ENCODE assay signal across 22 mouse cellular contexts in the genomic region with DNA sequence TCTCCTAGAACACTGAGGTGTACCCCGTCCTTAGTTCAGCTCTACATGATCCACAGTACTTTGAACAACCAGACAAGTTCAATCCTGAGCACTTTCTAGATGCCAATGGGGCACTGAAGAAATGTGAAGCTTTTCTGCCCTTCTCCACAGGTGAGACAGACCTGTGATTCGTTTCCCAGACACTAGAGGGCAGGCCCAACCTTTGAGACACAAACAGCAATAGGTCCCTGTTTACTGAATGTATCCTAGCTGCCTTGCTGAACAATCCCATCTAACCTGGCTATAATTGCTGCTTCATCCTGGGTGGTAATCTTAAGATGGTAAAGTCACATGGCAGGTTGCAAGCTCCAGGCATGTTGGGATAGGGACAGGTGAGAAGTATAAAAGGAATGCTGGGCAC. TPM values are rescaled to one million over a fixed set of nuclear protein-coding genes. Genes with fewer than 3 reads are reported as not detected.
A peak's percentile ranks its signal among the peaks of the same experiment; 100 is the strongest.
DNase-seq lines count a peak whose midpoint lies in the region; ATAC-seq and TF ChIP-seq lines count a peak whose summit lies in the region.
"Had no signal": no experiment of that assay in that cellular context is flagged by ENCODE, and none has a peak within 500 bp of the region (broad histone marks: within the 10 kb centered on the region; RNA-seq: fewer than 3 reads in every experiment).

No protein-coding gene starts in this region.

- dilution Hi-C loops in CH12.LX (cut with MboI; ENCODE audit: extremely low pct_ligation_motif_present, extremely low pct_unique_long_range_greater_than_20kb, low sequenced_read_pairs), result no loop called here

- in situ Hi-C loops in CH12.LX (cut with MboI; ENCODE audit: low pct_ligation_motif_present, low pct_unique_long_range_greater_than_20kb, low sequenced_read_pairs), result no loop called here
- in situ Hi-C loops in ES-E14 (cut with MboI; ENCODE audit: low sequenced_read_pairs in 2 of 2, unreplicated experiment in 2 of 2), result no loop called here

- 26% methylated on average over 2 of the region's 2 CpGs for WGBS in liver, adult 2 months
- 25% methylated on average over 2 of the region's 2 CpGs for WGBS in liver, embryonic 11.5 days

- no peak overlapping the region for H3K4me3 ChIP-seq in liver, adult 2 months (ENCODE audit: insufficient read depth, low read depth, low read length)
- no peak overlapping the region for H3K4me3 ChIP-seq in liver, embryonic 11.5 days (ENCODE audit: low read depth, low read length)
- H3K4me3 ChIP-seq in CH12.LX (replicated peaks in 1 of 3; ENCODE audit: low read depth in 2 of 3, low read length in 2 of 3, poor library complexity in 1 of 3) (no peak overlapping the region), ES-E14 (ENCODE audit: insufficient read depth in 1 of 2, low read depth in 1 of 2, low read length in 2 of 2, poor library complexity in 1 of 2, severe bottlenecking in 1 of 2) (no peak overlapping the region)
- H3K4me3 ChIP-seq: forebrain, embryonic 13.5 days; midbrain, embryonic 15.5 days had no signal

- ATAC-seq in liver, embryonic 11.5 days (replicated peaks; ENCODE audit: low FRiP score), result no peak
- ATAC-seq: forebrain, embryonic 13.5 days; midbrain, embryonic 15.5 days had no signal

- DNase-seq in liver, adult 2 months (ENCODE audit: extremely low read depth, low read depth, low spot score), result peak; percentile 34
- DNase-seq in liver, embryonic 11.5 days (ENCODE audit: low spot score), result no peak
- DNase-seq in CH12.LX (ENCODE audit: extremely low read depth), result peak; percentile 4
- DNase-seq in ES-E14 (ENCODE audit: low read depth, low spot score), result no peak
- DNase-seq in brain, adult 2 months (ENCODE audit: low read depth, low spot score), result peak; percentile 0
- DNase-seq in retina, embryonic 14.5 days (ENCODE audit: low spot score), result no peak
- DNase-seq in layer of hippocampus, adult 9-11 months, result no peak
- DNase-seq in right cerebral cortex, adult 2 months (ENCODE audit: low spot score in 2 of 2), result no peak
- DNase-seq: cerebellum, adult 8-10 months; layer of hippocampus, postnatal 36 days; right cerebral cortex, postnatal 4 days; thymus, adult 18-20 months had no signal

- H3K4me2 ChIP-seq in liver, embryonic 11.5 days, result no peak overlapping the region
- H3K4me2 ChIP-seq in CH12.LX (ENCODE audit: insufficient read depth, low read depth, poor library complexity, severe bottlenecking), result no peak overlapping the region
- H3K4me2 ChIP-seq: forebrain, embryonic 13.5 days; midbrain, embryonic 15.5 days had no signal

- TF ChIP-seq RAD21 in CH12.LX (IDR thresholded peaks at IDR 0.05; ENCODE audit: low read depth, low read length), result peak; percentile 53

- H3K36me3 ChIP-seq in liver, adult 2 months (ENCODE audit: control insufficient read depth, insufficient read depth, low read length), result no peaks in the 10 kb centered on the region
- no peaks in the 10 kb centered on the region for H3K36me3 ChIP-seq in liver, embryonic 11.5 days (ENCODE audit: control insufficient read depth, insufficient read depth, low read length)
- no peaks in the 10 kb centered on the region for H3K36me3 ChIP-seq in CH12.LX (replicated peaks in 1 of 2; ENCODE audit: control insufficient read depth in 1 of 2, insufficient read depth in 1 of 2, low read length in 1 of 2)
- no peaks in the 10 kb centered on the region for H3K36me3 ChIP-seq in ES-E14 (ENCODE audit: control insufficient read depth, insufficient read depth, low read length, poor library complexity, severe bottlenecking)
- H3K36me3 ChIP-seq: midbrain, embryonic 15.5 days had no signal

- no peak for TF ChIP-seq EP300 in CH12.LX (IDR thresholded peaks at IDR 0.05; ENCODE audit: low read length)

- no peak overlapping the region for H3K9ac ChIP-seq in liver, adult 2 months (ENCODE audit: low read depth, low read length)
- no peak overlapping the region for H3K9ac ChIP-seq in liver, embryonic 11.5 days (ENCODE audit: low read depth, low read length)
- H3K9ac ChIP-seq in CH12.LX (ENCODE audit: insufficient read depth, low read depth) (no peak overlapping the region), ES-E14 (ENCODE audit: insufficient read depth, low read depth, low read length, poor library complexity, severe bottlenecking) (no peak overlapping the region)
- H3K9ac ChIP-seq: forebrain, embryonic 13.5 days; midbrain, embryonic 15.5 days had no signal

- no peaks in the 10 kb centered on the region for H3K4me1 ChIP-seq in liver, adult 2 months (ENCODE audit: control insufficient read depth, insufficient read depth, low read length)
- H3K4me1 ChIP-seq in liver, embryonic 11.5 days (replicated peaks; ENCODE audit: control insufficient read depth, insufficient read depth, low read length), result no peaks in the 10 kb centered on the region
- no peaks in the 10 kb centered on the region for H3K4me1 ChIP-seq in CH12.LX (ENCODE audit: control insufficient read depth in 1 of 2, insufficient read depth in 2 of 2)
- no peaks in the 10 kb centered on the region for H3K4me1 ChIP-seq in ES-E14 (ENCODE audit: control insufficient read depth in 2 of 2, insufficient read depth in 2 of 2, low read length in 2 of 2, poor library complexity in 1 of 2)
- H3K4me1 ChIP-seq: forebrain, embryonic 13.5 days; midbrain, embryonic 15.5 days had no signal

- H3K79me2 ChIP-seq in liver, adult 2 months (ENCODE audit: control insufficient read depth, insufficient read depth, low read length), result no peaks in the 10 kb centered on the region
- no peaks in the 10 kb centered on the region for H3K79me2 ChIP-seq in CH12.LX (replicated peaks; ENCODE audit: control insufficient read depth, extremely low read depth, insufficient read depth, poor library complexity, severe bottlenecking)

- TF ChIP-seq CTCF in liver, adult 2 months (IDR thresholded peaks at IDR 0.05; ENCODE audit: low read depth, low read length), result peak; percentile 39; the same call in 1 of the 2 replicates
- TF ChIP-seq CTCF in CH12.LX (conservative IDR thresholded peaks at IDR 0.05 in 1 of 2, IDR thresholded peaks at IDR 0.05 in 1 of 2; ENCODE audit: low read depth in 2 of 2, low read length in 2 of 2), result peak; percentile 35 to 63

- no peak for TF ChIP-seq POLR2A in liver, adult 2 months (IDR thresholded peaks at IDR 0.05; ENCODE audit: extremely low read depth, insufficient read depth, low read length)
- TF ChIP-seq POLR2A in CH12.LX (IDR thresholded peaks at IDR 0.05; ENCODE audit: low read depth, low read length), result no peak

- peaks cover 8% of the 10 kb centered on the region; the same call in 1 of the 2 replicates for H3K27me3 ChIP-seq in liver, adult 2 months (ENCODE audit: control insufficient read depth, insufficient read depth, low read length)
- no peaks in the 10 kb centered on the region for H3K27me3 ChIP-seq in liver, embryonic 11.5 days (replicated peaks; ENCODE audit: control insufficient read depth, insufficient read depth, low read length)
- peaks cover 13% of the 10 kb centered on the region for H3K27me3 ChIP-seq in CH12.LX (replicated peaks)
- H3K27me3 ChIP-seq: forebrain, embryonic 13.5 days; midbrain, embryonic 15.5 days had no signal

- no peak overlapping the region for H3K27ac ChIP-seq in liver, adult 2 months (replicated peaks; ENCODE audit: insufficient read depth, low read depth, low read length)
- no peak overlapping the region for H3K27ac ChIP-seq in liver, embryonic 11.5 days (ENCODE audit: low read depth, low read length)
- H3K27ac ChIP-seq in CH12.LX (ENCODE audit: insufficient read depth, low read depth) (no peak overlapping the region), ES-E14 (ENCODE audit: insufficient read depth, low read depth, low read length, poor library complexity, severe bottlenecking) (no peak overlapping the region)
- H3K27ac ChIP-seq: forebrain, embryonic 13.5 days; midbrain, embryonic 15.5 days had no signal

- peaks cover 3% of the 10 kb centered on the region; the same call in 1 of the 2 replicates for H3K9me3 ChIP-seq in liver, embryonic 11.5 days (ENCODE audit: control insufficient read depth, low read length)
- H3K9me3 ChIP-seq in CH12.LX (replicated peaks; ENCODE audit: low read length) (no peaks in the 10 kb centered on the region), ES-E14 (ENCODE audit: control insufficient read depth, insufficient read depth, low read depth, low read length) (no peaks in the 10 kb centered on the region)

TF ChIP-seq in CH12.LX, 34 proteins besides CTCF, POLR2A, EP300 and RAD21:
- TF ChIP-seq MAX (IDR thresholded peaks at IDR 0.05; ENCODE audit: low read length), result no peak
- TF ChIP-seq SMC3 (IDR thresholded peaks at IDR 0.05; ENCODE audit: low read depth, low read length), result peak; percentile 47

TF ChIP-seq in ES-E14, 5 proteins besides CTCF, POLR2A, EP300 and RAD21:
- TF ChIP-seq HCFC1 (IDR thresholded peaks at IDR 0.05; ENCODE audit: borderline replicate concordance, insufficient read depth, low read length), result no peak
- peak; percentile 18; the same call in 1 of the 2 replicates for TF ChIP-seq ZC3H11A (IDR thresholded peaks at IDR 0.05; ENCODE audit: borderline replicate concordance, low read depth, low read length)

RNA-seq across cellular contexts. Expression of a gene that starts 27.9 kb away (rescaled TPM):
- 541 and 679 TPM in 2 replicates for total RNA-seq in liver, adult 2 months (2014; rRNA removed)
- 311 and 620 TPM in 2 replicates for polyA plus RNA-seq in liver, adult 2 months (2012; rRNA removed)
- not detected in 2 replicates for polyA plus RNA-seq in liver, embryonic 11.5 days (2014; fragmentation: Nextera tagmentation; extraction: Ambion mirVana)
- total RNA-seq in CH12.LX (2012; rRNA removed), result not detected in 2 replicates
- total RNA-seq in CH12.LX (2014; rRNA removed), result not detected in 2 replicates
- not detected in 2 replicates for polyA plus RNA-seq in CH12.LX (2012; ENCODE audit: insufficient read length, low read depth)
- total RNA-seq in ES-E14 (2012; rRNA removed), result not detected in 2 replicates
- total RNA-seq: hematopoietic stem cell, adult 5-6 weeks; layer of hippocampus, postnatal 36 days; left cerebral cortex, postnatal 36 days; megakaryocyte, adult 5-6 weeks had no signal
- polyA plus RNA-seq: brain, embryonic 14.5 days; forebrain, embryonic 13.5 days; gonadal fat pad, adult 2 months; heart, embryonic 14.5 days; large intestine, adult 2 months; midbrain, embryonic 15.5 days had no signal

RNA-seq across cellular contexts. Expression of a gene that starts 59.1 kb away (rescaled TPM):
- 0.28 and 0.54 TPM in 2 replicates for total RNA-seq in liver, adult 2 months (2014; rRNA removed)
- polyA plus RNA-seq in liver, adult 2 months (2012; rRNA removed), result 0.01 and 0.02 TPM in 2 replicates
- not detected in 2 replicates for polyA plus RNA-seq in liver, embryonic 11.5 days (2014; fragmentation: Nextera tagmentation; extraction: Ambion mirVana)
- not detected in 2 replicates for total RNA-seq in CH12.LX (2012; rRNA removed)
- total RNA-seq in CH12.LX (2014; rRNA removed), result not detected in 2 replicates
- polyA plus RNA-seq in CH12.LX (2012; ENCODE audit: insufficient read length, low read depth), result not detected in 2 replicates
- total RNA-seq in ES-E14 (2012; rRNA removed), result not detected in 2 replicates
- total RNA-seq: hematopoietic stem cell, adult 5-6 weeks; layer of hippocampus, postnatal 36 days; left cerebral cortex, postnatal 36 days; megakaryocyte, adult 5-6 weeks had no signal
- polyA plus RNA-seq: brain, embryonic 14.5 days; forebrain, embryonic 13.5 days; gonadal fat pad, adult 2 months; heart, embryonic 14.5 days; large intestine, adult 2 months; liver, embryonic 16.5 days; midbrain, embryonic 15.5 days had no signal

Comparison
In these comparisons a context has a peak if more than half of its experiments do, and no peak if none do; other contexts are left out.
1. DNase-seq: peak in liver, adult 2 months (single experiment), CH12.LX (single experiment) and brain, adult 2 months (single experiment); none in liver, embryonic 11.5 days (single experiment), ES-E14 (single experiment), retina, embryonic 14.5 days (single experiment), layer of hippocampus, adult 9-11 months (single experiment) and right cerebral cortex, adult 2 months (0 of 2).
2. RNA of a gene that starts 27.9 kb away (total RNA-seq): 541 to 679 TPM in liver, adult 2 months; not detected in CH12.LX and not detected in ES-E14; every median in the first group is over 100 times any median in the second.